Mouse (Mus musculus): ENCODE measurements around the gene Ppm1f. TPM values are rescaled to one million over a fixed set of nuclear protein-coding genes. Genes with fewer than 3 reads are reported as not detected.

The Ppm1f gene
- polyA plus RNA-seq, 1 experiment from 2014 or later, result 37.7 TPM

DNA sequence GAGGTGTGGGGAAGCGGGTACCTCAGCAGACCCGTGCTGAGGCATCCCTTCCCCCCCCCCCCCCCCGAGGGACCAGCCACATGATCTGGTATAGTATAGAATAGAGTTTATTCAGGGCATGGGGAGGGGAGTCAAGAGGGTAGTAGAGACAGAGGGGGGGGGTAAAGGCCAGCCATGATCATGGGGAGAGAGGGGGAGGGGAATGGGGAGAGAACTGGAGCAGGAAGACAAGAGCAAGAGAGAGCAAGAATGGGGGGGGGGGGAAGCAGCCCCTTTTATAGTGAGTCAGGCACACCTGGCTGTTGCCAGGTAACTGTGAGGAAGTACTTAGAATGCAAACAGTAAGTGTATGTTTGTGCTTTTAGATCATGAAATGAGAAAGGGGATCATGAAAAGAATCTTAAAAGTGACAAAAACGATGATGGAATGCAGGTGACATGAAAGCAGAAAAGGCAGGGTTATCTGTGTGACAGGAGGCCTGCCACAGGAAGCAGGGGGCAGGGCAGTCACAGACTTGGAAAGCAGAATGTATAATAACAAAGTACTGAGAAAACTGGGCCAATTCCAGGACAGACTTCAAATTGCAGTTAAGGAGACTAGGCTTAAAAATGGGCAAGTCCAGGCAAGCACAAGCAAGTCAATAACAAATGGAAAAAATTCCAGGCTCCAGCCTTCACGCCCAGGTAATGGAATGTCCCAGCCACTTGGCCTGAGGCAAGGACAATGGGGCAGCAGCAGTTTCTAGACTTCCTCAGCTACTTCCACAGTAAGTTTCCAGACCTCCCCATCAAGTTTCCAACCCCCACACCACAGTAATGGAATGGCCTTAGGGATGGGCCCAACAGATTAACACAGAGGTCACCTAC is 30.3 kb upstream of the Ppm1f start:
- no peak for ATAC-seq (ENCODE audit: low FRiP score, low TSS enrichment)
- no peak overlapping the region for H3K4me2 ChIP-seq (replicated peaks; ENCODE audit: low read depth, low read length)
- H3K4me1 ChIP-seq (ENCODE audit: insufficient read depth, low read length), result no peaks in the 10 kb centered on the region; the same call in 1 of the 2 replicates
- peak overlapping the region; percentile 41; the same call in 1 of the 2 replicates for H3K27ac ChIP-seq (ENCODE audit: low read length)
- H3K4me3 ChIP-seq (ENCODE audit: low read length), result no peak overlapping the region
- 39% methylated on average over 4 of the region's 5 CpGs for WGBS
- H3K36me3 ChIP-seq (ENCODE audit: insufficient read depth, low read length), result no peaks in the 10 kb centered on the region
- H3K27me3 ChIP-seq (ENCODE audit: insufficient read depth, low read length), result no peaks in the 10 kb centered on the region
- no peaks in the 10 kb centered on the region for H3K9me3 ChIP-seq (ENCODE audit: low read length)
- no peak overlapping the region for H3K9ac ChIP-seq (replicated peaks; ENCODE audit: low read length)

DNA sequence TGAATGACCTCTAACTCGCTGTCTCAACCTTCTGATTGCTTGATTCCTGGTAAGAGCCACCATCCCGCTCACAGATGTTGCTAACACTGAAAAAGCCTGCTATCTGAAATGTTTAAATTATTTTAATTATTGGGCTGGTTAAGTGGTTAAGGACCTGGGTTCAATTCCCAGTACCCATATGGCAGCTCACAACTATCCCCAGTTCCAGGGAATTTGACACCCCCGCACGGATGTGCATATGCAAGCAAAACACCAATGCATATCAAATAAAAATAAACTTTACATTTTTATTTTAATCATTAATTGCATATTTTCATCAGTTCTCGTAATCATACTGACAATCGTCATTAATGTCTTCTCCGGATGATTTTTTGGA is 26.0 kb upstream of the Ppm1f start:
- H3K9me3 ChIP-seq (ENCODE audit: low read length), result no peaks in the 10 kb centered on the region
- H3K9ac ChIP-seq (replicated peaks; ENCODE audit: low read length), result peak overlapping the region; percentile 84; the same call in 1 of the 2 replicates
- peaks cover 6% of the 10 kb centered on the region for H3K4me1 ChIP-seq (ENCODE audit: insufficient read depth, low read length)
- peaks cover 4% of the 10 kb centered on the region for H3K36me3 ChIP-seq (ENCODE audit: insufficient read depth, low read length)
- H3K27ac ChIP-seq (ENCODE audit: low read length), result peak overlapping the region; percentile 96
- peak overlapping the region; percentile 65 for H3K4me2 ChIP-seq (replicated peaks; ENCODE audit: low read depth, low read length)
- WGBS, result 36% methylated on average over 7 of the region's 7 CpGs
- H3K4me3 ChIP-seq (ENCODE audit: low read length), result peak overlapping the region; percentile 72
- no peaks in the 10 kb centered on the region for H3K27me3 ChIP-seq (ENCODE audit: insufficient read depth, low read length)
- peak; percentile 11 for ATAC-seq (ENCODE audit: low FRiP score, low TSS enrichment)

DNA sequence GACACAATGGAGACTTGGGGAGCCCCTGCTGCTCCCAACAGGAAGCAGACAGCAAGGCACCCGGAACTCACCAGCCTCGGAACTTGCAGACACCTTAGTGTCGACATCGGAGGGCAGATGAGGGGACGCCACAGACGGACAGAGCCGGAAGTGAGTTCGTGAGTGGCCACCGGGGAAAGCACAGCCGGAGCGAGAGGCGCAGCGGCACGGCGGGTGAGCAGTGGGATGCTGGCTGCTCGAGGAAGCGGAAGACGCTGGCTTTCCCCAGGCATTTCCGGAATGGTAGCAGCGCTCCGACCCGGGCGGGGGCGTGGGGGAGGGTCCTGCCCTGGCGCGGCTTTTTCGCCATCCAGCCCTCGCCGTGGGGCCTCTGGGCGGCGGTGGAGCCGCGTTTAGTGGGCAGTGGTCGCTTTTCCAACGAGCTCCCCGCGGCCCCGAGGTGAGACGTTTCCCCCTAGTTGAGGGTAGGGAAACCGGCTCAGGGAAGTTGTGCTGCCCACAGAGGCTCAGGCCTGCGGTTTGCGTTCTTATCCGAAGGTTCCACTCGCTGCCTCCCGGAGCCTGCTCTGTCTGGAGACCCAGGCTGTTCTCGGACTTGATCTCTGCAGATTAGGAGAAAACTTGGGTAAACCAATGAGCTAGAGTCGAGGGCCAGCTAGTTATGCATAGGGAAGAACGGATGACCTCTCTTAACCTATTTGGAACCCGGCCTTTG is 25.5 kb upstream of the Ppm1f start, which contains the start of the genes Top3b and Vpreb1:
TSS of gene Top3b (plus strand) at position 120 of the 715 bp plus-strand sequence.
TSS of gene Vpreb1 (minus strand) at position 227 of the 715 bp plus-strand sequence.
- Histone ChIP-seq H3K27ac (ENCODE audit: low read length) (peak within 1 kb of the TSS; percentile 96), H3K9me3 (ENCODE audit: low read length) (no peaks in the 10 kb centered on the region), H3K4me2 (replicated peaks; ENCODE audit: low read depth, low read length) (peak within 1 kb of the TSS; percentile 65), H3K4me1 (ENCODE audit: insufficient read depth, low read length) (peaks cover 6% of the 10 kb centered on the region), H3K27me3 (ENCODE audit: insufficient read depth, low read length) (no peaks in the 10 kb centered on the region), H3K9ac (replicated peaks; ENCODE audit: low read length) (peak within 1 kb of the TSS; percentile 84), H3K36me3 (ENCODE audit: insufficient read depth, low read length) (peaks cover 6% of the 10 kb centered on the region), H3K4me3 (ENCODE audit: low read length) (peak within 1 kb of the TSS; percentile 72)
- peak; percentile 98 for ATAC-seq (ENCODE audit: low FRiP score, low TSS enrichment)
- under 1% methylated on average over 49 of the region's 49 CpGs for WGBS

DNA sequence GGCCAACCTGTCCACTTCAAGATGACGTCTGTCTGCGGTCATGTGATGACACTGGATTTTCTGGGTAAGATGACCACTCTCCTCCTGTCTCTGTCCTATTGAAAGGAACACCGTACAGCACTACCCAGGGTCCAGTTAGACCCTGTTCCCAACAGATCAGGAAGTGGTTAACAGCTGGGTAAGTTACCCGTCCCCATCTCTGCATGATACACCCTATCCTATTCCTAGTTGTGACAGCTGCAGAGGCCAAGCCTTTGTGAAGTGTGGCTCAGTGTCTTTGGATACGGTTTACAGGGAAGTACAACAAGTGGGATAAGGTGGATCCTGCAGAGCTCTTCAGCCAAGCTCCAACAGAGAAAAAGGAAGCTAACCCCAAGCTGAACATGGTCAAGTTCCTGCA is 17.2 kb upstream of the Ppm1f start:
- no peaks in the 10 kb centered on the region for H3K27me3 ChIP-seq (ENCODE audit: insufficient read depth, low read length)
- H3K4me3 ChIP-seq (ENCODE audit: low read length), result no peak overlapping the region
- H3K4me1 ChIP-seq (ENCODE audit: insufficient read depth, low read length), result no peaks in the 10 kb centered on the region
- H3K36me3 ChIP-seq (ENCODE audit: insufficient read depth, low read length), result peaks cover 81% of the 10 kb centered on the region
- no peak for ATAC-seq (ENCODE audit: low FRiP score, low TSS enrichment)
- no peak overlapping the region for H3K4me2 ChIP-seq (replicated peaks; ENCODE audit: low read depth, low read length)
- no peaks in the 10 kb centered on the region for H3K9me3 ChIP-seq (ENCODE audit: low read length)
- no peak overlapping the region for H3K9ac ChIP-seq (replicated peaks; ENCODE audit: low read length)
- 90% methylated on average over 5 of the region's 5 CpGs for WGBS
- no peak overlapping the region for H3K27ac ChIP-seq (ENCODE audit: low read length)

DNA sequence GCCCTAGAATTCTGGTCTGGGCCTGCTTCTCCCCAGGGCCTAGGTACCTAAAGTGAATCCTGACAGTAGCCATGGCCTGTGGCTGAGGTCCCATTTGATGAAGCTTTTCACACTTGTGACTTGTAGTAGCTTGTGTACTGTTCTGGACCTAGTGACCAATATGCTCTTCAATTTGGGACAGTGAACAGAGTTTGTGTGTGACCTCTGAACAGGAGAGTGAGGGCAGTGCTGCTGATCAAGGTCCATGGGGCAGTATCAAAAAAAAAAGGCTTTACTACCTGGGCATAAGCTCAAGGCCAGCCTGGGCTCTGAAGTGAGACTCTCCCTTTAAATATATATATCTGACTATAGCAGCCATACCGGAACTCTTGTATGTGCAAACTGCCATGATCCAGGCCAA is 7.9 kb upstream of the Ppm1f start:
- Histone ChIP-seq H3K9ac (replicated peaks; ENCODE audit: low read length) (no peak overlapping the region), H3K36me3 (ENCODE audit: insufficient read depth, low read length) (peaks cover 98% of the 10 kb centered on the region), H3K4me2 (replicated peaks; ENCODE audit: low read depth, low read length) (no peak overlapping the region), H3K4me3 (ENCODE audit: low read length) (no peak overlapping the region), H3K9me3 (ENCODE audit: low read length) (no peaks in the 10 kb centered on the region), H3K27ac (ENCODE audit: low read length) (no peak overlapping the region), H3K4me1 (ENCODE audit: insufficient read depth, low read length) (no peaks in the 10 kb centered on the region), H3K27me3 (ENCODE audit: insufficient read depth, low read length) (no peaks in the 10 kb centered on the region)
- no peak for ATAC-seq (ENCODE audit: low FRiP score, low TSS enrichment)
- WGBS, result 100% methylated on average over 1 of the region's 1 CpGs

DNA sequence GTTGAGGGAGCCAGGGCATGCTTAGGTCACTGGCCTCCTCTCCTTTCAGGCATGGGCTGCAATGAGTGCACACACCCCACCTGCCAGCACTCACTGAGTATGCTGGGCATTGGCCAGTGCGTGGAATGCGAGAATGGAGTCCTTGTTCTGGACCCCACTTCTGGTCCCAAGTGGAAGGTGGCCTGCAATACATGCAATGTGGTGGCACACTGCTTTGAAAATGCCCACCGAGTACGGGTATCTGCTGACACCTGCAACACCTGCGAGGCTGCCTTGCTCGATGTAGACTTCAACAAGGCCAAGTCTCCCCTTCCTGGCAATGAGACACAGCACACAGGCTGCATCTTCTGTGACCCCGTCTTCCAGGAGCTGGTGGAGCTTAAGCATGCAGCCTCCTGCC is 3.9 kb upstream of the Ppm1f start:
- Histone ChIP-seq H3K9ac (replicated peaks; ENCODE audit: low read length) (no peak overlapping the region), H3K4me1 (ENCODE audit: insufficient read depth, low read length) (peaks cover 6% of the 10 kb centered on the region), H3K4me2 (replicated peaks; ENCODE audit: low read depth, low read length) (no peak overlapping the region), H3K4me3 (ENCODE audit: low read length) (no peak overlapping the region), H3K36me3 (ENCODE audit: insufficient read depth, low read length) (peaks cover 60% of the 10 kb centered on the region), H3K27ac (ENCODE audit: low read length) (no peak overlapping the region), H3K27me3 (ENCODE audit: insufficient read depth, low read length) (no peaks in the 10 kb centered on the region), H3K9me3 (ENCODE audit: low read length) (no peaks in the 10 kb centered on the region)
- no peak for ATAC-seq (ENCODE audit: low FRiP score, low TSS enrichment)
- 93% methylated on average over 7 of the region's 7 CpGs for WGBS

DNA sequence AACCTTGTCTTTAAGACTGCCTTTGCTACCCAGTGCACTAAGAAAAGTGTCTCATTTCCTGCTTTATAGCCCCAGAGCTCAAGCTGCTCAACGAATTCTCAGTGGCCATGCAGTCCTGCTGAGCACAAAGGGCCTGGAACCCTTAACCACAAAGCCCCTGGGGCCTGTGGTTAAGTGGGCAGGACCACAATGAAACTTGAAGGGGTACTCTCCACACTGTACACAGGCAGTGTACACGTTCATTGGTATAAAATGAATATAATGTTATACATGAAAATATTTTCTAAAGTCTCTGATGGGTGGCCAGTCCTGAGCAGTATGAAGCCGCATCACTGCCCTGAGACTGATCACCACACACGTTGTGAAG is 271 bp upstream of the Ppm1f start:
- Histone ChIP-seq H3K27ac (ENCODE audit: low read length) (peak overlapping the region; percentile 23; the same call in 1 of the 2 replicates), H3K4me3 (ENCODE audit: low read length) (peak overlapping the region; percentile 71; the same call in 1 of the 2 replicates), H3K27me3 (ENCODE audit: insufficient read depth, low read length) (no peaks in the 10 kb centered on the region), H3K9ac (replicated peaks; ENCODE audit: low read length) (no peak overlapping the region), H3K4me1 (ENCODE audit: insufficient read depth, low read length) (peaks cover 14% of the 10 kb centered on the region), H3K9me3 (ENCODE audit: low read length) (no peaks in the 10 kb centered on the region), H3K4me2 (replicated peaks; ENCODE audit: low read depth, low read length) (peak overlapping the region; percentile 80; the same call in 1 of the 2 replicates), H3K36me3 (ENCODE audit: insufficient read depth, low read length) (peaks cover 24% of the 10 kb centered on the region)
- no peak for ATAC-seq (ENCODE audit: low FRiP score, low TSS enrichment)
- 23% methylated on average over 4 of the region's 4 CpGs for WGBS

DNA sequence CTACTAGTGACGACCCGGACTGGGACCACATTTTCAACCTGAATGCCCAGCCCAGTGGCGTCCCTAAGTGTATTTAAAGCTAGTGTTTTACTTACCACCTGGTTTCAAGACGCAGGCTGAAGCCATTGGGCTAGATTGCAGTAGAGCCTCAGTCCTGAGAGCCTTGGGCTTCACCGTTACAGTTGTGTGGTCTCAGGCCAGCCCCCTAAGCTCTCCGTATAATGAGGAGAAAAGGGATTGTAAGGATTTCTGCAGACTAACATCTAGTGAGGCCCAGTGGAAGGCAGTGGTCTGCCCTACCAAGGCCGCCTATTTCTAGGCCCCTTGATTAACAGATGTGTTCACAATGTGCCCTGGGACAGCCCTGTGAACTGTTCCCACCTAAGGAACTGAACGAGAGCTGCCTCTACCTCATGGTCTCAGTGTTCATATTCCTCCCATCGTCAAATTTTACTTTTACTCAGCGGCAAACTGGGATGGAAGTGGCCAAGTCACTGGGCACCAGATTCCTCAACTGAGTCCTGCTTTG is 851 bp downstream of the Ppm1f start:
- Histone ChIP-seq H3K27ac (ENCODE audit: low read length) (peak overlapping the region; percentile 60), H3K36me3 (ENCODE audit: insufficient read depth, low read length) (peaks cover 13% of the 10 kb centered on the region), H3K27me3 (ENCODE audit: insufficient read depth, low read length) (no peaks in the 10 kb centered on the region), H3K4me3 (ENCODE audit: low read length) (peak overlapping the region; percentile 71), H3K4me1 (ENCODE audit: insufficient read depth, low read length) (peaks cover 14% of the 10 kb centered on the region), H3K9me3 (ENCODE audit: low read length) (no peaks in the 10 kb centered on the region), H3K9ac (replicated peaks; ENCODE audit: low read length) (peak overlapping the region; percentile 77), H3K4me2 (replicated peaks; ENCODE audit: low read depth, low read length) (peak overlapping the region; percentile 80)
- no peak; the same call in 1 of the 2 replicates for ATAC-seq (ENCODE audit: low FRiP score, low TSS enrichment)
- WGBS, result 20% methylated on average over 10 of the region's 10 CpGs

DNA sequence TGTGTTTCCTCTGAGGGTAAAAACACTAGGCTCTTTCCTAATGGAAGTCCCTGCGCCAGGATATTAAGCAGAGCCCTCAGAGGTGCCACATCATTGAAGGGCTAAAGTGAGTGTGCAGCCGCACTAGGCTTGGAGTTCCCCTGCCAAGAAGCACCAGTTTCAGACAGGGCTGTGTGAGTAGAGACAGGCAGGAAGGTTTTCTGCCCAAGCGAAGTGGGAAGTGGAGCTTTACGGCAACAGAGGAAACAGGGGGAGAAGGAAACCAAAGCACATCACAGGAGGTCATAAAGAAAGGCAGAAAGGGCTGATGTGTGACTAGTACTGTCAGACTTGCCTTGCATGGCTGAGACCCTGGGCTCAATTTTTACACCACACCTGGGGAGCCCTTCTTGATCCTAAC is 6.1 kb downstream of the Ppm1f start:
- H3K27me3 ChIP-seq (ENCODE audit: insufficient read depth, low read length), result no peaks in the 10 kb centered on the region
- no peaks in the 10 kb centered on the region for H3K9me3 ChIP-seq (ENCODE audit: low read length)
- H3K4me2 ChIP-seq (replicated peaks; ENCODE audit: low read depth, low read length), result no peak overlapping the region
- no peak for ATAC-seq (ENCODE audit: low FRiP score, low TSS enrichment)
- H3K9ac ChIP-seq (replicated peaks; ENCODE audit: low read length), result no peak overlapping the region
- WGBS, result 68% methylated on average over 4 of the region's 4 CpGs
- H3K36me3 ChIP-seq (ENCODE audit: insufficient read depth, low read length), result peaks cover 28% of the 10 kb centered on the region
- H3K4me1 ChIP-seq (ENCODE audit: insufficient read depth, low read length), result peaks cover 8% of the 10 kb centered on the region
- peak overlapping the region; percentile 57; the same call in 1 of the 2 replicates for H3K27ac ChIP-seq (ENCODE audit: low read length)
- H3K4me3 ChIP-seq (ENCODE audit: low read length), result no peak overlapping the region

Data from kidney, embryonic 16.5 days (tissue).